Mouse (Mus musculus) forebrain, embryonic 15.5 days (tissue): ENCODE results near the gene Pla2g6. TPM values are rescaled to one million over a fixed set of nuclear protein-coding genes. Genes with fewer than 3 reads are reported as not detected.

ENCODE experiments used
- ATAC-seq: fragments of 200-750 bp; cut with Nextera tagmentation; replicated peaks from 2 replicates; pipeline ENCODE4 v1.8.0; 2017; ENCODE audit warnings: mild to moderate bottlenecking, moderate TSS enrichment, moderate library complexity
- H3K27ac ChIP-seq: fragments of 300-500 bp; sonication (generic); replicated peaks from 2 replicates; pipeline ENCODE4 v1.5.1; 2015; ENCODE audit warnings: mild to moderate bottlenecking, inconsistent platforms
- H3K27me3 ChIP-seq: fragments of 300-500 bp; sonication (generic); 2 replicates; pipeline ENCODE4 v1.6.1; 2015; ENCODE audit warnings: inconsistent platforms
- H3K36me3 ChIP-seq: fragments of 300-500 bp; sonication (generic); 2 replicates; pipeline ENCODE4 v1.6.1; 2015; ENCODE audit warnings: mild to moderate bottlenecking, inconsistent platforms
- H3K4me1 ChIP-seq: fragments of 300-500 bp; sonication (generic); 2 replicates; pipeline ENCODE4 v1.6.1; 2015; ENCODE audit warnings: inconsistent platforms
- H3K4me2 ChIP-seq: fragments of 300-500 bp; sonication (generic); replicated peaks from 2 replicates; pipeline ENCODE4 v1.6.1; 2015; ENCODE audit warnings: mild to moderate bottlenecking, inconsistent platforms
- H3K4me3 ChIP-seq: fragments of 300-500 bp; sonication (generic); 2 replicates; pipeline ENCODE4 v1.5.1; 2015; ENCODE audit warnings: mild to moderate bottlenecking, inconsistent platforms
- H3K9ac ChIP-seq: fragments of 300-500 bp; sonication (generic); replicated peaks from 2 replicates; pipeline ENCODE4 v1.6.1; 2015; ENCODE audit warnings: mild to moderate bottlenecking, inconsistent platforms
- H3K9me3 ChIP-seq: fragments of 300-500 bp; sonication (generic); 2 replicates; pipeline ENCODE4 v1.6.1; 2016; ENCODE audit warnings: inconsistent platforms
- WGBS: fragments of 180-500 bp; shearing (Covaris S2); methylation state at CpG from one replicate; pipeline ENCODE4 v1.1.7; 2015; ENCODE audit warnings: mixed read lengths; 5-methylcytosine and 5-hydroxymethylcytosine counted together
- microRNA counts: library from miRNA; unstranded; fragments of <30 nt; microRNA quantifications from one replicate; lab custom pipeline; 2016
- microRNA-seq: library from miRNA; unstranded; fragments of <30 nt; microRNA quantifications from one replicate; pipeline ENCODE4, GENCODE M21; 2016
- polyA plus RNA-seq: library from polyadenylated mRNA; unstranded; fragments of >200 nt; fragmentation: Nextera tagmentation; extraction: Ambion mirVana; gene quantifications from 2 replicates; pipeline ENCODE4 v1.2.1, GENCODE M21; 2015

Gene Pla2g6
- polyA plus RNA-seq, 1 experiment from 2014 or later, result 25.8 TPM

- 16% methylated on average over 10 of the region's 10 CpGs for WGBS
- H3K36me3 ChIP-seq, result peaks cover 54% of the 10 kb centered on the region
- H3K9ac ChIP-seq, result peak overlapping the region; percentile 33; the same call in 1 of the 2 replicates
- ATAC-seq, result peak; percentile 99
- peak overlapping the region; percentile 69 for H3K27ac ChIP-seq
- H3K9me3 ChIP-seq, result no peaks in the 10 kb centered on the region
- H3K4me2 ChIP-seq, result 0 out of 2 replicates have a peak overlapping the region, but pooled peaks have one; percentile 2
- no peaks in the 10 kb centered on the region for H3K27me3 ChIP-seq
- H3K4me3 ChIP-seq, result no peak overlapping the region
- H3K4me1 ChIP-seq, result peaks cover 18% of the 10 kb centered on the region
Observed at GRCm38 (mm10) chr15:79243234-79244042, 84.8 kb downstream of the Pla2g6 start.

- Histone ChIP-seq H3K9ac (no peak overlapping the region), H3K36me3 (peaks cover 55% of the 10 kb centered on the region), H3K27me3 (no peaks in the 10 kb centered on the region), H3K9me3 (no peaks in the 10 kb centered on the region), H3K4me3 (no peak overlapping the region), H3K27ac (peak overlapping the region; percentile 69), H3K4me1 (peaks cover 18% of the 10 kb centered on the region), H3K4me2 (no peak overlapping the region)
- ATAC-seq, result peak; percentile 31
- WGBS, result 73% methylated on average over 13 of the region's 13 CpGs
Observed at GRCm38 (mm10) chr15:79242574-79243233, 85.5 kb downstream of the Pla2g6 start.

GRCm38 (mm10) chr15:79238036-79238435, 90.2 kb downstream of the Pla2g6 start:
- ATAC-seq, result no peak
- no peaks in the 10 kb centered on the region for H3K9me3 ChIP-seq
- no peak overlapping the region for H3K9ac ChIP-seq
- H3K36me3 ChIP-seq, result peaks cover 54% of the 10 kb centered on the region
- no peak overlapping the region for H3K27ac ChIP-seq
- no peak overlapping the region for H3K4me3 ChIP-seq
- no peak overlapping the region for H3K4me2 ChIP-seq
- H3K4me1 ChIP-seq, result peaks cover 3% of the 10 kb centered on the region; the same call in 1 of the 2 replicates
- WGBS, result 81% methylated on average over 6 of the region's 6 CpGs
- H3K27me3 ChIP-seq, result no peaks in the 10 kb centered on the region

MicroRNAs encoded within 50 kb of the gene (microRNA counts, 519-probe panel; counts per million panel counts)
- microRNA mmu-miR-1943 (lab: Ali Mortazavi, UCI), result 2,308 counts per million, percentile 44 among the panel's probes with 10 or more counts

Small RNAs within 50 kb of the gene (microRNA-seq; reads per million reads assigned to microRNA genes)
- gene Mir1943, result 1.5 reads per million

Other genes with a start within 250 kb of the Pla2g6 start
- gene Micall1, start 219.5 kb downstream of the Pla2g6 start, polyA plus RNA-seq, result 8.0 and 9.7 TPM in 2 replicates
- gene Polr2f, start 187.4 kb downstream of the Pla2g6 start, polyA plus RNA-seq, result 293 and 308 TPM in 2 replicates
- gene 1700088E04Rik, start 187.1 kb downstream of the Pla2g6 start, polyA plus RNA-seq, result 11.9 and 16.8 TPM in 2 replicates
- 1.7 and 1.9 TPM in 2 replicates for gene Sox10, start 163.2 kb downstream of the Pla2g6 start, polyA plus RNA-seq
- gene Pick1, start 99.2 kb downstream of the Pla2g6 start, polyA plus RNA-seq, result 78.5 and 85.1 TPM in 2 replicates
- 0.97 and 1.1 TPM in 2 replicates for gene Gm49486, start 99.0 kb downstream of the Pla2g6 start, polyA plus RNA-seq
- gene Slc16a8, start 73.6 kb downstream of the Pla2g6 start, polyA plus RNA-seq, result 0.36 and 0.81 TPM in 2 replicates
- gene Baiap2l2, start 42.9 kb downstream of the Pla2g6 start, polyA plus RNA-seq, result 1.9 and 3.6 TPM in 2 replicates
- gene Maff, start 18.2 kb upstream of the Pla2g6 start, polyA plus RNA-seq, result 0.79 and 0.97 TPM in 2 replicates
- gene Tmem184b, start 75.2 kb upstream of the Pla2g6 start, polyA plus RNA-seq, result 37.5 and 40.8 TPM in 2 replicates
- gene Csnk1e, start 127.2 kb upstream of the Pla2g6 start, polyA plus RNA-seq, result 316 and 323 TPM in 2 replicates
- gene Kcnj4, start 176.9 kb upstream of the Pla2g6 start, polyA plus RNA-seq, result 0.20 and 0.33 TPM in 2 replicates
- 5.1 and 5.3 TPM in 2 replicates for gene Kdelr3, start 188.0 kb upstream of the Pla2g6 start, polyA plus RNA-seq
- gene Ddx17, start 218.4 kb upstream of the Pla2g6 start, polyA plus RNA-seq, result 60.1 and 63.7 TPM in 2 replicates